8 mouse cellular contexts compared by ENCODE assay signal in the genomic region with DNA sequence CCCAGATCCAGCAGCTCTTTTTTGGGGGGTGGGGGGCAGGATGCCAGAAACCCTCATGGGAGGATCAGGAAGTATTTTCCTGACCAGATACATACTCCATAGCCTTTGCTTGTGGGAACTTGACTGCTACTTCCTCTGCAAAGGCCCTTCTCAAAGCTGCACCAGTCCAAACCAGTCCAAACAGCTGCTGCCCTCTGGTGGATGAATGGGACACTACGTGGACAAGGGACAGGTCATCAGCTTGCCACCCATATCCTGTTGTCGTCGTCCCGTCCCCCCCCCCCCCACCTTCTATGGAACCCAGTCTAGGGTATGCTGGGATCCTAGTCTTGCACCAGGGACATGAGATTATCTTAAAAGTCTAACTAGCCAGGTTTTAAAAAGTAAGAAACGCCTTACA. TPM values are rescaled to one million over a fixed set of nuclear protein-coding genes. Genes with fewer than 3 reads are reported as not detected.
DNase-seq lines count a peak whose midpoint lies in the region; ATAC-seq and TF ChIP-seq lines count a peak whose summit lies in the region.

No protein-coding gene starts in this region.

- no peaks in the 10 kb centered on the region for H3K79me2 ChIP-seq in C2C12 (ENCODE audit: control insufficient read depth, insufficient read depth)
- no peaks in the 10 kb centered on the region for H3K79me2 ChIP-seq in liver, adult 2 months (ENCODE audit: control insufficient read depth, insufficient read depth, low read length)

- ATAC-seq in granulocyte monocyte progenitor cell, adult 5-6 weeks (replicated peaks; ENCODE audit: poor library complexity, severe bottlenecking), result peak; percentile 80
- ATAC-seq in kidney, postnatal 0 days (replicated peaks; ENCODE audit: low FRiP score, low read depth), result peak; percentile 66
- peak; percentile 43; the same call in 1 of the 2 replicates for ATAC-seq in neural tube, embryonic 13.5 days (ENCODE audit: low read depth)

- TF ChIP-seq POLR2A in liver, adult 2 months (IDR thresholded peaks at IDR 0.05; ENCODE audit: extremely low read depth, insufficient read depth, low read length), result no peak

- H3K4me2 ChIP-seq in kidney, postnatal 0 days (ENCODE audit: low read length), result no peak overlapping the region
- H3K4me2 ChIP-seq in neural tube, embryonic 13.5 days, result no peak overlapping the region

- peak; percentile 67 to 70 for DNase-seq in adrenal gland, adult 18-20 months (ENCODE audit: low spot score in 2 of 2)
- DNase-seq in embryo, embryonic 10 days (ENCODE audit: low spot score), result peak; percentile 89
- peak; percentile 84 for DNase-seq in kidney, postnatal 0 days (ENCODE audit: low spot score)
- peak; percentile 55 for DNase-seq in liver, adult 2 months (ENCODE audit: extremely low read depth, low read depth, low spot score)
- peak; percentile 72 for DNase-seq in thymus, postnatal 14 days

- no peaks in the 10 kb centered on the region for H3K79me3 ChIP-seq in C2C12 (ENCODE audit: low read depth)

- H3K27me3 ChIP-seq in C2C12 (ENCODE audit: control insufficient read depth, insufficient read depth, insufficient read length), result peaks cover 60% of the 10 kb centered on the region
- H3K27me3 ChIP-seq in kidney, postnatal 0 days (ENCODE audit: insufficient read depth, low read length), result no peaks in the 10 kb centered on the region
- H3K27me3 ChIP-seq in liver, adult 2 months (ENCODE audit: control insufficient read depth, insufficient read depth, low read length), result no peaks in the 10 kb centered on the region
- no peaks in the 10 kb centered on the region for H3K27me3 ChIP-seq in neural tube, embryonic 13.5 days

- H3K36me3 ChIP-seq in C2C12 (ENCODE audit: control insufficient read depth, insufficient read depth), result no peaks in the 10 kb centered on the region
- H3K36me3 ChIP-seq in kidney, postnatal 0 days (ENCODE audit: insufficient read depth, low read length), result no peaks in the 10 kb centered on the region
- no peaks in the 10 kb centered on the region for H3K36me3 ChIP-seq in liver, adult 2 months (ENCODE audit: control insufficient read depth, insufficient read depth, low read length)
- H3K36me3 ChIP-seq in neural tube, embryonic 13.5 days, result no peaks in the 10 kb centered on the region

- peak; percentile 57 for TF ChIP-seq CTCF in C2C12 (IDR thresholded peaks at IDR 0.05; ENCODE audit: control insufficient read depth, insufficient read depth, insufficient read length)
- TF ChIP-seq CTCF in kidney, postnatal 0 days (IDR thresholded peaks at IDR 0.05; ENCODE audit: low read depth), result peak; percentile 84
- TF ChIP-seq CTCF in liver, adult 2 months (IDR thresholded peaks at IDR 0.05; ENCODE audit: low read depth, low read length), result peak; percentile 86

- 14% methylated on average over 5 of the region's 5 CpGs for WGBS in kidney, postnatal 0 days
- 18% methylated on average over 5 of the region's 5 CpGs for WGBS in liver, adult 2 months
- WGBS in neural tube, embryonic 13.5 days, result 18% methylated on average over 5 of the region's 5 CpGs

- no peaks in the 10 kb centered on the region for H3K4me1 ChIP-seq in kidney, postnatal 0 days (replicated peaks; ENCODE audit: insufficient read depth, low read length)
- H3K4me1 ChIP-seq in liver, adult 2 months (ENCODE audit: control insufficient read depth, insufficient read depth, low read length), result peaks cover 23% of the 10 kb centered on the region
- H3K4me1 ChIP-seq in neural tube, embryonic 13.5 days (replicated peaks), result no peaks in the 10 kb centered on the region

- no peaks in the 10 kb centered on the region for H3K9me3 ChIP-seq in kidney, postnatal 0 days (replicated peaks; ENCODE audit: low read length)
- H3K9me3 ChIP-seq in neural tube, embryonic 13.5 days, result peaks cover 4% of the 10 kb centered on the region; the same call in 1 of the 2 replicates

- no peak overlapping the region for H3K9ac ChIP-seq in kidney, postnatal 0 days (ENCODE audit: low read depth, low read length)
- no peak overlapping the region for H3K9ac ChIP-seq in liver, adult 2 months (ENCODE audit: low read depth, low read length)
- no peak overlapping the region for H3K9ac ChIP-seq in neural tube, embryonic 13.5 days

- H3K4me3 ChIP-seq in C2C12 (ENCODE audit: insufficient read depth, poor library complexity, severe bottlenecking), result no peak overlapping the region
- H3K4me3 ChIP-seq in kidney, postnatal 0 days (replicated peaks; ENCODE audit: low read depth, low read length), result no peak overlapping the region
- no peak overlapping the region for H3K4me3 ChIP-seq in liver, adult 2 months (ENCODE audit: insufficient read depth, low read depth, low read length)
- no peak overlapping the region for H3K4me3 ChIP-seq in neural tube, embryonic 13.5 days

- no peak overlapping the region for H3K27ac ChIP-seq in kidney, postnatal 0 days
- no peak overlapping the region for H3K27ac ChIP-seq in liver, adult 2 months (replicated peaks; ENCODE audit: insufficient read depth, low read depth, low read length)
- H3K27ac ChIP-seq in neural tube, embryonic 13.5 days (replicated peaks), result no peak overlapping the region

- no peak overlapping the region for H3ac ChIP-seq in C2C12 (ENCODE audit: control insufficient read depth, insufficient read length, low read depth)

TF ChIP-seq in C2C12, 6 proteins besides CTCF, POLR2A, EP300 and RAD21:
- TF ChIP-seq MYOG (IDR thresholded peaks at IDR 0.05; ENCODE audit: control insufficient read depth, extremely low read depth, insufficient read length) (no peak), USF1 (IDR thresholded peaks at IDR 0.05; ENCODE audit: low read depth) (no peak), CEBPB (IDR thresholded peaks at IDR 0.05; ENCODE audit: low read depth) (no peak), MAX (IDR thresholded peaks at IDR 0.05) (no peak), FOSL1 (IDR thresholded peaks at IDR 0.05; ENCODE audit: insufficient read depth, low read length, poor library complexity, severe bottlenecking) (no peak), MYOD1 (IDR thresholded peaks at IDR 0.05; ENCODE audit: control insufficient read depth, insufficient read length, low read depth) (no peak)

RNA-seq across cellular contexts. Expression of gene 1700001C02Rik, which starts 16.5 kb away (rescaled TPM):
- polyA plus RNA-seq in C2C12 (2012; fragmentation: generic; extraction: Trizol), result not detected
- total RNA-seq in adrenal gland, adult 18-20 months (2021), result not detected
- total RNA-seq in granulocyte monocyte progenitor cell, adult 5-6 weeks (2014; fragmentation: Nextera tagmentation), result not detected in 2 replicates
- not detected in 2 replicates for total RNA-seq in granulocyte monocyte progenitor cell, adult 5-6 weeks (2017)
- polyA plus RNA-seq in kidney, postnatal 0 days (2015; fragmentation: Nextera tagmentation; extraction: Ambion mirVana), result not detected in 2 replicates
- not detected in 2 replicates for total RNA-seq in liver, adult 2 months (2014; rRNA removed)
- polyA plus RNA-seq in liver, adult 2 months (2012; rRNA removed), result not detected in 2 replicates
- polyA plus RNA-seq in neural tube, embryonic 13.5 days (2015; fragmentation: Nextera tagmentation; extraction: Ambion mirVana), result not detected in 2 replicates

RNA-seq across cellular contexts. Expression of gene Otof, which starts 20.6 kb away (rescaled TPM):
- polyA plus RNA-seq in C2C12 (2012; fragmentation: generic; extraction: Trizol), result not detected
- total RNA-seq in adrenal gland, adult 18-20 months (2021), result under 1 TPM; 0.03 to 0.16 TPM
- total RNA-seq in granulocyte monocyte progenitor cell, adult 5-6 weeks (2014; fragmentation: Nextera tagmentation), result not detected in 2 replicates
- not detected in 2 replicates for total RNA-seq in granulocyte monocyte progenitor cell, adult 5-6 weeks (2017)
- 0.04 and 0.09 TPM in 2 replicates for polyA plus RNA-seq in kidney, postnatal 0 days (2015; fragmentation: Nextera tagmentation; extraction: Ambion mirVana)
- total RNA-seq in liver, adult 2 months (2014; rRNA removed), result not detected in 2 replicates
- polyA plus RNA-seq in liver, adult 2 months (2012; rRNA removed), result 0.01 TPM in 1 of 2 replicates, not detected in the other
- polyA plus RNA-seq in neural tube, embryonic 13.5 days (2015; fragmentation: Nextera tagmentation; extraction: Ambion mirVana), result 0.88 and 0.92 TPM in 2 replicates
